Mouse (Mus musculus): Measurements from ENCODE around the gene Gipc3.

Gipc3 gene

GRCm38 (mm10) chr10:81366477-81367206 lies 23.6 kb upstream of the Gipc3 start:
- DNase-seq, result no peak

GRCm38 (mm10) chr10:81365672-81366476 lies 22.8 kb upstream of the Gipc3 start, which contains the start of gene 4930404N11Rik:
Gene 4930404N11Rik, minus strand, starts transcription at chr10:81365816.
- DNase-seq, result no peak

DNA sequence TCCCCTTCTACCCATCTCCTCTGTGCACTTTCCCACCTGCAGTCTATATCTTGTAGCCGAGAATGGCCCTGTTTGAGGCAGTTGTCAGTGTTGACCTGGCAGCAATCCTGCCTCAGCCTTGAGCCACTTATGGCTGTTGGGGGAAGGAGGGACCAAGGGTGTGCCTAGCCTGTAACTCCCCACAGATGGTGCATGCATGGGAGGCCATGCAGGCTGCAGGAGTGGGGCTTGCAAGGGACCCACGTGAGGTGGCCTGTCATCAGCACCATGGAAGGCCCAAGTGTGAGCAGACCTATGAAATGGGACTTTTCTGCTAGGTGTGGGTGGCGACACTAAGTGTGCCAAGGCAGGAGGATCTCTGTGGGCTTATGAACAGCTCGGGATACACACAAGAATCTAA lies 22.0 kb upstream of the Gipc3 start:
- no peak for DNase-seq

DNA sequence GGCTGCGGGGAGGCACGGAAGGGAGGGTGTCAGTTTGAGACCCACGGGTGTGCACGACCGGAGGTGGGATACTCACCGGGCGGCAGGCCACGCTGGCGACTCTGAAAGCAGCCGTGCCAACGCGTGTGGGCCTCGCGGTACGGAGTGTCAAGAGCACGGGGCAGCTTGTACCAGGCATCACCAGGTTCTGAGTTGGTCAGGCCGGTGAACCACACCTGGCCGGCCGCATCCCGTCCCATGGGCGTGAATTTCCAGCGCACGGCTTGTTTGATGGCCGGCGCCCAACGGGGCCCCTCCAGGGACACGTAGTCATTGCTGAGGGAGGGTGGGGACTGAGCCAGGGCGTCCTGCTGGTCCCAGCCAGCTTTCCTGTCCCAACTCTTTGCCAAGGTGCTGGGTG lies 21.6 kb upstream of the Gipc3 start:
- DNase-seq, result no peak

DNA sequence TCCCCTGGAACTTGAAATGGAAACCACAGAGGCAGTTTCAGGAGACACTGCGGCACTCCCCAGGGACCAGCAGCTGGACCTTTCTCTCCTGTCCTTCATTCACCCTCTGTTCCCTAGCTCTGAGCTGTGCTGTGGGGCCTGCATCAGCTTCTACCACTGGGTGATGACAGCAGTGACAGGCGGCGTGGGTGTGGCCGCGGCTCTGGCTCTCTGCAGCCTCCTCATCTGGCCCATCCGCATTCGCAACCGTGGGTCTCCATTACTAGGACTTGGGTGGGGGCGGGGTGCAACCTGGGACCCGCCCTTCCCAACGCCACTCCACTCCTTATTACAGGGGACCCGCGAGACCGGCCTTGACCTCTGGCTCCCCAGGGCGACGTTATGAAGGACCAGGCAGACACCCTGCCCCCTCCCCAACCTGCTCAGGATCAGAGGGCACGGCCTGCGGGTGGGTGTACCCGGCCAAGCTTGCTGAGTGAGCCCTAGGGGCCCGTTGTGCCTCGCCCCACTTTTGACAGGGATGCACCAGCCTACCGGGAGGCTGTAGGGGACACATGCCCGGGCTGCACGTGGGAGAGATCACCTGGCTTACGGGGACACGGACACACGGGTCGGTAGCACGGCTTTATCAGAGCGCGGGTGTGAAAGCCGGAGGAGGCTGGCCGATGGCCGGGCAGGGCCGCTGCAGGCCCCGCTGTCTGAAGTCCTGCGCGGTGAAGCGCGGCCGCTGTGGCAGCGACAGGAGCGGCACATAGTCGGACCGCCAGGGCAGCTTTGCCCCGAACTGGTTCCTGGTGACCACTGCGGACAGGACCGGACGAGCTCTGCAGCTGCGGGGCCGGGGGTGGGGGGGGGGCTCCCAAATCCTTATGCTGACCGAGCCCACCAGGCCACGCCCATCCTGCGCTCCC lies 20.6 kb upstream of the Gipc3 start:
- no peak for DNase-seq

- no peak for DNase-seq
Measured at GRCm38 (mm10) chr10:81362336-81362949, 19.4 kb upstream of the Gipc3 start.

DNA sequence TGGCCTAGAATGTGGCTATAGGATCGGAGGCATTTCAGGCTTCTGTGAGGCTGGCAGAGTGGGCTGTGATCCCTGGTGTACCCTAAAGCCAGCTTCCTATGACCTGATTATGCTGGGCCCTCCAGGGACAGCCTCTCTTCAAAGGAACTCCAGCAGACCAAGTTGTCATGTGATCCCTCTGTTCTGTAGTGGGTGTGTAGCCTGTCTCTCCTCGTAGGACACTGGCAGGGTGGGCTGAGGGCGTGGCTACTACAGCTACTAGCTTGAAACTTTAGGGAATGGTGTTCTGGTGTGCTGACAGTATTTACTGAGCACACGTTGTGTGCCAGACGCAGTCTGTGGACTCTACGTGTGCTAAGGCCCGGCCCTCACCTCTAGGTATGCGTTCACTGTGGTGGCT lies 17.7 kb upstream of the Gipc3 start:
- no peak for DNase-seq

DNA sequence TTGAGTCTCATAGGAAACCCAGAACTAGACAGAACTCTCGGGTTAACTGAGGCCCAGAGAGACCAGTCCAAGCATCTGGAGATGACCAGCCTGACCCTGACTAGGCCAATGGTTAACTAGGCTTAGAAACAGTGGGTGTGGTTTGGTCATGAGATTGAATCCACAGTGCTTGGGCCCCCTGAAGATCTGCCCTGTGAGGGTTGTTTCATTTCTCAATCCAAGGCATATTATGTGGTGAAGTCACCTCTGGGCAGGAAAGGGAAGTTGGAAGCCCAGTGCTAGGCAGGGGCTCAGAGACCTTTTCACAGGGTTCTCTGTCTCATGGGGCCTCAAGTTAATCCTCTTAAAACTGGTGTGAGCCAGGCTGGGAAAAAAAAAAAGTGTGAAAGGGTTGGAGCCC lies 15.8 kb upstream of the Gipc3 start:
- no peak for DNase-seq

GRCm38 (mm10) chr10:81358209-81358608 lies 15.1 kb upstream of the Gipc3 start:
- no peak for DNase-seq

GRCm38 (mm10) chr10:81356991-81357844 lies 14.2 kb upstream of the Gipc3 start, which contains the start of gene Mfsd12:
Gene Mfsd12, plus strand, starts transcription at chr10:81357491.
- DNase-seq, result peak; percentile 91 to 93

- no peak for DNase-seq
Measured at GRCm38 (mm10) chr10:81356352-81356990, 13.4 kb upstream of the Gipc3 start.

GRCm38 (mm10) chr10:81355533-81355932 lies 12.5 kb upstream of the Gipc3 start:
- DNase-seq, result no peak

- no peak for DNase-seq
Measured at GRCm38 (mm10) chr10:81354738-81355477, 11.8 kb upstream of the Gipc3 start.

DNA sequence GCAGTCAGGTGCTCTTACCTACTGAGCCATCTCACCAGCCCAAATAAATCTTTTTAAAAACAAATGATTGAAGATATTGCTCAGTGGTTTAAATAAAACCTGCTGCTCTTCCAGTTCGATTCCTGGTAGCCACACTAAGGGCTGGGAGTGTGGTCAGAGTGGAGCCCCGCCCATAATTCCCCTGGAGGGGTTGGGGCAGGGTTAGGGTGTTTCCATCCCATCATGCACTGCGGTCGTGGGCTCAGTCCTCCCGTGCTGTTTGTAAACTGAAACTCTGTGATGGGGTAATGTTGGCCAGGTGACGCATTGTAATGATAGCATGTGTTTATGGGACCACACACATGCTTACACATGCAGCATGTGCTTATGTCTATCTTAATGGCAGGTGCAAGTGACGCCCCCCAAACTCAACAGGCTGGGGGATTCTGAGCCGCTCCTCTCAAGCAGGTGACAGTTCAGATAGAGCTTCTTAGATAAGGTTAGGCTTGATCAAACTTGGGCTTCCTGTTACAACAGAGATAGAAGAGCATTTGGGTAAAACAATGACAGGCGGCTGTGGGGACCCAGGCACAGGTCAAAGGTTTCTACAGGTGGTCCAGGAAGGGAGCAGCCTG lies 8.7 kb upstream of the Gipc3 start:
- no peak for DNase-seq

DNA sequence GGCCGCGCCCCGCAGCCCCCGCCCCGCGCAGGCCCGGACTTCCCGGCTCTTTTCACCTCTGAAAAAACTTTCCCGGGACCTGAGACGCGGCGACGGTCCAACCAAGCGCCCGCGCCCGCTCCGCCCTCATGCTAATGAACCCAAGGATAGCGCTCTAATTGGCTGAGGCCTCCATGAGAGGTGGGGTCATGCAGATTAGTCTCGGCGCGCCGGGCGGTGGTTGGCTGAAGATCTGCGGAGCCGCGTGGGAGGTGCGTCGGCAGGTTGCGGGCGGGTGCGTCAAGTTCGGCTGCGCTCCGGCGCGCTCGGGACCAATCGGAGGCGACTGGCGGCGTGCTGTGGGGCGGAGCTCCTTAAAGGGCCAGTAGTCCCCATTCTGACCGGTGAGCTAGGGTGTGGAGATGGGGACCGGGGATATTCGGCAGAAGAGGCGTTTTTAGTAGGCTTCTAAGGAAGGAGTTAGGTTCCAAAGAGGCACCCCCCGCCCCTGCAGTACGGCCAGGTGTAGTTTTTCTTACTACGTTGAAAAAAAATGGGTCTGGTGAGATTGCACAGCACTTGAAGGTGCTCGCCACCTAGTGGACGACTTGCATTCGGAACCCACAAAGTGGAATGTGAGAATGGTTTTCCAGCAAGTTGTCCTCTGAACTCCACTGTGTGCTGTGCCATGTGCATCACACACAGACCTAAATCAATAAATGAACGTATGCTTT lies 7.4 kb upstream of the Gipc3 start, which contains the start of gene Hmg20b:
TSS of gene Hmg20b (minus strand) at position 130 of the 713 bp plus-strand sequence.
- DNase-seq, result peak; percentile 99 to 100

DNA sequence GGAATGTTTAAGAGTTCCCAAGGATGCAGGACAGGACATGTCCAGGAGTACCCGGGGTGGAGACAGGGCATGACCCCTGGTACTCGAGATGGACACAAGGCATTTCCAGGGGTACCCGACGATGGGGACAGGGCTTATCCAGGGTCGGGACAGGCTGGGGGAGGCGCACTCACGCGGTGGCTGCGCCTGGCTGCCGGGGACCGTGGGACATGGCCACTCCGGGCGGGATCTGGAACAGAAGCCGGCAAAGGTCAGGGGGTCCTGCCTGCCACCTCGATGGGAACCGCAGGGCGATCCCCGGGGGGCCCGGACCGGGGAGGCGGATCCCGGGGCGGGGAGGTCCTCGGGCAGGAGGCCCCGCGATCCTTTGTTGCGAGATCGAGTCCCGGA lies 6.9 kb upstream of the Gipc3 start:
- DNase-seq, result no peak

- DNase-seq, result no peak
Measured at GRCm38 (mm10) chr10:81349146-81349545, 6.1 kb upstream of the Gipc3 start.

- DNase-seq, result no peak
Measured at GRCm38 (mm10) chr10:81346453-81347067, 3.5 kb upstream of the Gipc3 start.

- DNase-seq, result no peak
Measured at GRCm38 (mm10) chr10:81345162-81345534, 2.1 kb upstream of the Gipc3 start.
